Mouse (Mus musculus): ENCODE measurements at regions not wholly inside any gene's neighbourhood (a gene's known extent, or its start where the extent isn't known, plus 50 kb on each side); places are given as distances from the start of the nearest gene placed in this dataset.

GRCm38 (mm10) chr17:4804013-4804412 lies 190.1 kb upstream of the Arid1b start:
- H3K27ac ChIP-seq (ENCODE audit: insufficient read depth, low read depth, low read length, poor library complexity, severe bottlenecking): no peak overlapping the region
- H3K9ac ChIP-seq (ENCODE audit: insufficient read depth, low read depth, low read length, poor library complexity, severe bottlenecking): no peak overlapping the region
- H3K9me3 ChIP-seq (ENCODE audit: control insufficient read depth, insufficient read depth, low read depth, low read length): no peaks in the 10 kb centered on the region
- H3K4me1 ChIP-seq (ENCODE audit: control insufficient read depth in 2 of 2, insufficient read depth in 2 of 2, low read length in 2 of 2, poor library complexity in 1 of 2): no peaks in the 10 kb centered on the region
- no peaks in the 10 kb centered on the region for H3K36me3 ChIP-seq (ENCODE audit: control insufficient read depth, insufficient read depth, low read length, poor library complexity, severe bottlenecking)
- no peak overlapping the region for H3K4me3 ChIP-seq (ENCODE audit: insufficient read depth in 1 of 2, low read depth in 1 of 2, low read length in 2 of 2, poor library complexity in 1 of 2, severe bottlenecking in 1 of 2)
- in situ Hi-C loops (cut with MboI; ENCODE audit: low sequenced_read_pairs in 2 of 2, unreplicated experiment in 2 of 2): no loop called here
- no peak for DNase-seq (ENCODE audit: low read depth, low spot score)
- TF ChIP-seq CHD2 (IDR thresholded peaks at IDR 0.05; ENCODE audit: low read depth, low read length) (no peak), ZC3H11A (IDR thresholded peaks at IDR 0.05; ENCODE audit: borderline replicate concordance, low read depth, low read length) (no peak), MAFK (IDR thresholded peaks at IDR 0.05; ENCODE audit: insufficient read depth, low read depth, low read length) (no peak), HCFC1 (IDR thresholded peaks at IDR 0.05; ENCODE audit: borderline replicate concordance, insufficient read depth, low read length) (no peak), ZNF384 (IDR thresholded peaks at IDR 0.05; ENCODE audit: low read depth, low read length) (no peak)

DNA sequence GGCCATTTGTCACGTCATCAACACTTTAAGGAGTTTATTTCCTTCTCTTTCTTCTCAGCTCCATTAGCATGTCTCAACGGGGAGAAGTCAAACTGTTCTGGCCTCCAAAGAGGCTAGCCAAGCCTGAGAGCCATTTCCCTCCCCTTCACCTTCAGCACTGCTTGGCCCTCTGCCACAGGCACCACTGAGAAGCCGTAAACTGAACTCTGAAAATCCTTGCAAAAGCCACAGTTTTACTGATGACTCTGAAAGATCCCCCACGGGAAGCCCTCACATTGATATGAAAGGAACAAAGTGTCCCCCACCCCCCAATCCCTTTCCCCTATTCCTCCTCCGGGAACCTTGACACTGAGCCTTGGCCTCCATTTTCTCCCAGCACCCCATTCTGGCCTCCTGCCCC lies 188.1 kb upstream of the Arid1b start:
- Histone ChIP-seq H3K9ac (ENCODE audit: insufficient read depth, low read depth, low read length, poor library complexity, severe bottlenecking) (no peak overlapping the region), H3K27ac (ENCODE audit: insufficient read depth, low read depth, low read length, poor library complexity, severe bottlenecking) (no peak overlapping the region), H3K36me3 (ENCODE audit: control insufficient read depth, insufficient read depth, low read length, poor library complexity, severe bottlenecking) (no peaks in the 10 kb centered on the region), H3K4me1 (ENCODE audit: control insufficient read depth in 2 of 2, insufficient read depth in 2 of 2, low read length in 2 of 2, poor library complexity in 1 of 2) (no peaks in the 10 kb centered on the region), H3K9me3 (ENCODE audit: control insufficient read depth, insufficient read depth, low read depth, low read length) (no peaks in the 10 kb centered on the region), H3K4me3 (ENCODE audit: insufficient read depth in 1 of 2, low read depth in 1 of 2, low read length in 2 of 2, poor library complexity in 1 of 2, severe bottlenecking in 1 of 2) (no peak overlapping the region)
- DNase-seq (ENCODE audit: low read depth, low spot score): no peak
- no peak for TF ChIP-seq MAFK (IDR thresholded peaks at IDR 0.05; ENCODE audit: insufficient read depth, low read depth, low read length)
- TF ChIP-seq CHD2 (IDR thresholded peaks at IDR 0.05; ENCODE audit: low read depth, low read length): no peak
- TF ChIP-seq HCFC1 (IDR thresholded peaks at IDR 0.05; ENCODE audit: borderline replicate concordance, insufficient read depth, low read length): no peak
- TF ChIP-seq ZNF384 (IDR thresholded peaks at IDR 0.05; ENCODE audit: low read depth, low read length): no peak
- no peak for TF ChIP-seq ZC3H11A (IDR thresholded peaks at IDR 0.05; ENCODE audit: borderline replicate concordance, low read depth, low read length)
- in situ Hi-C loops (cut with MboI; ENCODE audit: low sequenced_read_pairs in 2 of 2, unreplicated experiment in 2 of 2): no loop called here

DNA sequence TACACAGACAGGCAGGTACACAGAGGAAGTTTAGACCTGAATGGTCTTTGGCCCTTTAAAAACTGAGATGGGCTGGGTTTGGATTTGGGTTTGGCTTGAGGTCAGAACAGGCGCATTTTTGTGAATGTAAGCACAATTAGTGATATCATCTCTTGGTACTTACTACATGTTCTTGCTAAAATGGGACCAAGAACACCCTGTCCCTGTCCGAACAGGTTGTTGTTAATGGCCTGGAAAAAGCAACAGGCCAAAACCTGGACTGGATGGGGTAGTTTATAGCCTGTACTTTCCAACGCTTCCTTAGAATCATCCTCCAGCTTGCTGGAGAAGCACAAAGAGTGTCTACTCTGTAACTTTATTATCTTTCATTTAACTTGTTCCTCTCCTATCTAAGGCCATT lies 185.2 kb upstream of the Arid1b start:
- in situ Hi-C loops (cut with MboI; ENCODE audit: low sequenced_read_pairs in 2 of 2, unreplicated experiment in 2 of 2): no loop called here

GRCm38 (mm10) chr17:4813232-4813631 lies 180.9 kb upstream of the Arid1b start:
- H3K4me3 ChIP-seq (ENCODE audit: insufficient read depth in 1 of 2, low read depth in 1 of 2, low read length in 2 of 2, poor library complexity in 1 of 2, severe bottlenecking in 1 of 2): no peak overlapping the region
- in situ Hi-C loops (cut with MboI; ENCODE audit: low sequenced_read_pairs in 2 of 2, unreplicated experiment in 2 of 2): no loop called here
- no peak overlapping the region for H3K27ac ChIP-seq (ENCODE audit: insufficient read depth, low read depth, low read length, poor library complexity, severe bottlenecking)
- H3K9ac ChIP-seq (ENCODE audit: insufficient read depth, low read depth, low read length, poor library complexity, severe bottlenecking): no peak overlapping the region
- no peak for DNase-seq (ENCODE audit: low read depth, low spot score)
- H3K36me3 ChIP-seq (ENCODE audit: control insufficient read depth, insufficient read depth, low read length, poor library complexity, severe bottlenecking): no peaks in the 10 kb centered on the region
- H3K9me3 ChIP-seq (ENCODE audit: control insufficient read depth, insufficient read depth, low read depth, low read length): no peaks in the 10 kb centered on the region
- TF ChIP-seq CHD2 (IDR thresholded peaks at IDR 0.05; ENCODE audit: low read depth, low read length) (no peak), ZC3H11A (IDR thresholded peaks at IDR 0.05; ENCODE audit: borderline replicate concordance, low read depth, low read length) (no peak), MAFK (IDR thresholded peaks at IDR 0.05; ENCODE audit: insufficient read depth, low read depth, low read length) (no peak), HCFC1 (IDR thresholded peaks at IDR 0.05; ENCODE audit: borderline replicate concordance, insufficient read depth, low read length) (no peak), ZNF384 (IDR thresholded peaks at IDR 0.05; ENCODE audit: low read depth, low read length) (no peak)
- H3K4me1 ChIP-seq (ENCODE audit: control insufficient read depth in 2 of 2, insufficient read depth in 2 of 2, low read length in 2 of 2, poor library complexity in 1 of 2): no peaks in the 10 kb centered on the region

More for the DNA sequence above, 185.2 kb upstream of the Arid1b start:
- Histone ChIP-seq H3K27ac (ENCODE audit: insufficient read depth, low read depth, low read length, poor library complexity, severe bottlenecking) (no peak overlapping the region), H3K9ac (ENCODE audit: insufficient read depth, low read depth, low read length, poor library complexity, severe bottlenecking) (no peak overlapping the region), H3K4me3 (ENCODE audit: insufficient read depth in 1 of 2, low read depth in 1 of 2, low read length in 2 of 2, poor library complexity in 1 of 2, severe bottlenecking in 1 of 2) (no peak overlapping the region), H3K36me3 (ENCODE audit: control insufficient read depth, insufficient read depth, low read length, poor library complexity, severe bottlenecking) (no peaks in the 10 kb centered on the region), H3K9me3 (ENCODE audit: control insufficient read depth, insufficient read depth, low read depth, low read length) (no peaks in the 10 kb centered on the region), H3K4me1 (ENCODE audit: control insufficient read depth in 2 of 2, insufficient read depth in 2 of 2, low read length in 2 of 2, poor library complexity in 1 of 2) (no peaks in the 10 kb centered on the region)
- DNase-seq (ENCODE audit: low read depth, low spot score): no peak
- no peak for TF ChIP-seq ZC3H11A (IDR thresholded peaks at IDR 0.05; ENCODE audit: borderline replicate concordance, low read depth, low read length)
- no peak for TF ChIP-seq CHD2 (IDR thresholded peaks at IDR 0.05; ENCODE audit: low read depth, low read length)
- TF ChIP-seq ZNF384 (IDR thresholded peaks at IDR 0.05; ENCODE audit: low read depth, low read length): no peak
- TF ChIP-seq MAFK (IDR thresholded peaks at IDR 0.05; ENCODE audit: insufficient read depth, low read depth, low read length): no peak
- no peak for TF ChIP-seq HCFC1 (IDR thresholded peaks at IDR 0.05; ENCODE audit: borderline replicate concordance, insufficient read depth, low read length)

GRCm38 (mm10) chr17:4813666-4814065 lies 180.5 kb upstream of the Arid1b start:
- in situ Hi-C loops (cut with MboI; ENCODE audit: low sequenced_read_pairs in 2 of 2, unreplicated experiment in 2 of 2): no loop called here

More at GRCm38 (mm10) chr17:4813666-4814065, 180.5 kb upstream of the Arid1b start:
- Histone ChIP-seq H3K4me3 (ENCODE audit: insufficient read depth in 1 of 2, low read depth in 1 of 2, low read length in 2 of 2, poor library complexity in 1 of 2, severe bottlenecking in 1 of 2) (no peak overlapping the region), H3K36me3 (ENCODE audit: control insufficient read depth, insufficient read depth, low read length, poor library complexity, severe bottlenecking) (no peaks in the 10 kb centered on the region), H3K4me1 (ENCODE audit: control insufficient read depth in 2 of 2, insufficient read depth in 2 of 2, low read length in 2 of 2, poor library complexity in 1 of 2) (no peaks in the 10 kb centered on the region), H3K9ac (ENCODE audit: insufficient read depth, low read depth, low read length, poor library complexity, severe bottlenecking) (no peak overlapping the region), H3K27ac (ENCODE audit: insufficient read depth, low read depth, low read length, poor library complexity, severe bottlenecking) (no peak overlapping the region), H3K9me3 (ENCODE audit: control insufficient read depth, insufficient read depth, low read depth, low read length) (no peaks in the 10 kb centered on the region)
- no peak for DNase-seq (ENCODE audit: low read depth, low spot score)
- TF ChIP-seq ZC3H11A (IDR thresholded peaks at IDR 0.05; ENCODE audit: borderline replicate concordance, low read depth, low read length) (no peak), CHD2 (IDR thresholded peaks at IDR 0.05; ENCODE audit: low read depth, low read length) (no peak), HCFC1 (IDR thresholded peaks at IDR 0.05; ENCODE audit: borderline replicate concordance, insufficient read depth, low read length) (no peak), ZNF384 (IDR thresholded peaks at IDR 0.05; ENCODE audit: low read depth, low read length) (no peak), MAFK (IDR thresholded peaks at IDR 0.05; ENCODE audit: insufficient read depth, low read depth, low read length) (no peak)

Measured in ES-E14 (cell line).